Mouse (Mus musculus): Measurements from ENCODE around the gene Gm10282.

The Gm10282 gene

GRCm38 (mm10) chr8:72259862-72260261 is 45.2 kb downstream of the Gm10282 start:
- no peak for DNase-seq

GRCm38 (mm10) chr8:72257902-72258238 is 47.2 kb downstream of the Gm10282 start:
- DNase-seq: no peak

- no peak for DNase-seq
Measured at GRCm38 (mm10) chr8:72257171-72257901, 47.7 kb downstream of the Gm10282 start.
